Mouse (Mus musculus) heart, adult 2 months (tissue): Measurements from ENCODE around the gene Olfr122. TPM values are rescaled to one million over a fixed set of nuclear protein-coding genes. Genes with fewer than 3 reads are reported as not detected.

Experiments
- DNase-seq, 2 experiments: peaks; one replicate each; pipeline ENCODE4 v3.0.0; 2021
- H3K27ac ChIP-seq: fragments of 200-600 bp; 2 replicates; pipeline ENCODE4 v1.8.1; 2022
- H3K27me3 ChIP-seq: fragments of 200-500 bp; 2 replicates; pipeline ENCODE4 v1.6.1; 2012; ENCODE audit warnings: mild to moderate bottlenecking, low read length, inconsistent platforms, mixed read lengths; ENCODE audit not compliant: control insufficient read depth, insufficient read depth
- H3K36me3 ChIP-seq: fragments of 200-500 bp; 2 replicates; pipeline ENCODE4 v1.6.1; 2012; ENCODE audit warnings: low read length, inconsistent platforms; ENCODE audit not compliant: control insufficient read depth, insufficient read depth
- H3K4me1 ChIP-seq: fragments of 200-500 bp; 2 replicates; pipeline ENCODE4 v1.6.1; 2011; ENCODE audit warnings: low read length; ENCODE audit not compliant: control insufficient read depth, insufficient read depth
- H3K4me3 ChIP-seq: fragments of 200-600 bp; 2 replicates; pipeline ENCODE4 v1.8.1; 2022
- H3K79me2 ChIP-seq: fragments of 200-500 bp; replicated peaks from 2 replicates; pipeline ENCODE4 v1.6.1; 2012; ENCODE audit warnings: mild to moderate bottlenecking, inconsistent platforms, low read length, moderate library complexity, mixed read lengths; ENCODE audit not compliant: control insufficient read depth, insufficient read depth
- H3K9ac ChIP-seq: fragments of 200-500 bp; 2 replicates; pipeline ENCODE4 v1.6.1; 2012; ENCODE audit warnings: low read depth, mild to moderate bottlenecking, control low read depth, inconsistent platforms, low read length, mixed read lengths
- CTCF ChIP-seq: fragments of 200-600 bp; IDR thresholded peaks from 2 replicates; pipeline ENCODE4 v1.8.1; 2022; ENCODE audit warnings: antibody characterized with exemption, mild to moderate bottlenecking, moderate library complexity
- EP300 ChIP-seq: fragments of 200-500 bp; IDR thresholded peaks from 2 replicates; pipeline ENCODE4 v1.6.1; 2011; ENCODE audit warnings: low read depth, low read length, control low read depth; ENCODE audit not compliant: insufficient read depth
- POLR2A ChIP-seq: fragments of 200-500 bp; IDR thresholded peaks from 2 replicates; pipeline ENCODE4 v1.6.1; 2011; ENCODE audit warnings: mild to moderate bottlenecking, low read depth, low read length, control low read depth; ENCODE audit not compliant: insufficient read depth
- WGBS: fragments of 180-500 bp; shearing (Covaris S2); methylation state at CpG from one replicate; pipeline ENCODE4 v1.1.7; 2018; 5-methylcytosine and 5-hydroxymethylcytosine counted together
- intact Hi-C: fragments of 180-260 bp; cut with DNase I; formaldehyde crosslinking; loops from one replicate; pipeline ENCODE4 v1.15.1; 2025
- long read RNA-seq: library from polyadenylated mRNA; stranded (forward); transcript quantifications from one replicate; pipeline ENCODE4 v2.0.0, GENCODE M21; 2021
- polyA plus RNA-seq: library from polyadenylated mRNA; depleted of rRNA; stranded (reverse); fragments of >200 nt; gene quantifications from 2 replicates; pipeline ENCODE4 v1.2.3, GENCODE M21; 2012; rRNA removed
- total RNA-seq, 2 experiments: library from RNA; stranded (reverse); gene quantifications; 2 replicates each; pipeline ENCODE4 v1.2.3; 2021

The Olfr122 gene
- total RNA-seq (not detected), polyA plus RNA-seq (not detected in 2 replicates)
- long read RNA-seq, result 0 reads

DNA sequence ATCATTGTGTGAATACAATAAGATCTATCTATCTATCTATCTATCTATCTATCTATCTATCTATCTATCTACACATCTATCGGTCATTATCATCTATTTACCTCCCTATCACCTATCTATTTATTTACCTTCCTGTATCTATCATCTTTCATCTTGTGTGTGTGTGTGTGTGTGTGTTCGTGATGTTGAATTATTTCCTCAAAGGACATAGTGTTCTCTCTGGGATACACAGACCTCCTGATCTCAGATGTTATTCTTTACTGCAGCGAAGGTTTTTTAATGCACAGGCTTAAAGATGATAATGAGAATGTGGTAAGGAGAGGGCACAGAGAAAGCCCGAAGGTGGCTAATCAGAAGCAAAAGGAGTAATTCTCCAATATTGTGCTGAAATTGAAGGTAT, at the start of gene Olfr122:
Gene Olfr122 (plus strand): TSS at position 301 of the 400 bp plus-strand sequence.
- intact Hi-C loops, result no loop called here
- Histone ChIP-seq H3K9ac (no peak within 1 kb of the TSS), H3K4me1 (no peaks in the 10 kb centered on the region), H3K27me3 (no peaks in the 10 kb centered on the region), H3K36me3 (no peaks in the 10 kb centered on the region), H3K4me3 (no peak within 1 kb of the TSS), H3K27ac (no peak within 1 kb of the TSS), H3K79me2 (no peaks in the 10 kb centered on the region)
- WGBS, result 73% methylated on average over 4 of the region's 4 CpGs
- DNase-seq, result no peak
- TF ChIP-seq POLR2A, result no peak
- TF ChIP-seq CTCF, result no peak
- no peak for TF ChIP-seq EP300

DNA sequence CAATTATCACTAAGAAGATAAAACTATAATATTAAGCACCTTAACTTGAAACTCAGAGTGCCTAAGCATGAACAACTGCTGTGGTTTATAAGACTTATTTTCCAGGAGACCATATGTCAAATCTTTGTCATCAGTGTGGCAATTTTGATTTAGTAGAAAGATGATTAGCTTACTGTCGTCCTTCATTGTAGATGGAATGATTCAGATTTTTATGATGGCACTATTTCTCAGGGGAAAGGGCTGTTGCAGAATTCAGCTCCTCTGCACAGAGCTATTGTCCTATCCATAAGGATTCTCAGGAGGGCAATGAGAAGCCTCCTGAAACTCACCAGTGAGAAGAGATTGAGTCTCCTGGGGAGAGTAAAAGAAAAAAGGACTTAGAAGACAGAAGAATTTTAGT, 46.9 kb upstream of the Olfr122 start, which contains the start of gene Olfr120:
Gene Olfr120 (plus strand): TSS at position 301 of the 400 bp plus-strand sequence.
- no peaks in the 10 kb centered on the region for H3K4me1 ChIP-seq
- TF ChIP-seq EP300 (no peak), POLR2A (no peak), CTCF (no peak)
- H3K27me3 ChIP-seq, result no peaks in the 10 kb centered on the region
- H3K27ac ChIP-seq, result no peak within 1 kb of the TSS
- no peak within 1 kb of the TSS for H3K4me3 ChIP-seq
- intact Hi-C loops, result no loop called here
- 46% methylated on average over 1 of the region's 1 CpGs for WGBS
- H3K79me2 ChIP-seq, result no peaks in the 10 kb centered on the region
- no peak within 1 kb of the TSS for H3K9ac ChIP-seq
- no peaks in the 10 kb centered on the region for H3K36me3 ChIP-seq
- DNase-seq, result no peak

DNA sequence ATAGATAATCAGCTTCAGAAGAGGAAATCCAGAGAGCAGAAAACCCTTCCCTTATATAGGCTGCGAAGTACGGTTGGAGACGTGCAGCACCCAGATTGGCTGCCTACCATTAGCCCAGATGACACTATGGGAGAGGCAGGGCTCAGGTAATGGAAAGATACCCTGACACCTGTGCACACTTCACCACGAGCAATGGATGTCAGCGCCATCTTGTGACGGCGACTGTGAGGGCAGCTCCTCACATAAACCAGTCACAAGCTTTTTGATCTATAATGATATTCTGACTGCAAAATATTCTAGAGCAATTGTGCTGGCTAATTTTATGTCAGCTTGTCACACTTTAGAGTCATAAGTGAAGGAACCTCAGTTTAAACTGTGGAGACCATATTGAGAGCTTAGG, 30.3 kb upstream of the Olfr122 start:
- DNase-seq, result no peak
- 48% methylated on average over 7 of the region's 7 CpGs for WGBS
- H3K4me3 ChIP-seq, result no peak overlapping the region
- no peaks in the 10 kb centered on the region for H3K4me1 ChIP-seq
- intact Hi-C loops, result no loop called here
- H3K79me2 ChIP-seq, result no peaks in the 10 kb centered on the region
- H3K9ac ChIP-seq, result no peak overlapping the region
- H3K27me3 ChIP-seq, result no peaks in the 10 kb centered on the region
- H3K36me3 ChIP-seq, result no peaks in the 10 kb centered on the region
- no peak overlapping the region for H3K27ac ChIP-seq
- TF ChIP-seq CTCF, result no peak
- no peak for TF ChIP-seq EP300
- no peak for TF ChIP-seq POLR2A

DNA sequence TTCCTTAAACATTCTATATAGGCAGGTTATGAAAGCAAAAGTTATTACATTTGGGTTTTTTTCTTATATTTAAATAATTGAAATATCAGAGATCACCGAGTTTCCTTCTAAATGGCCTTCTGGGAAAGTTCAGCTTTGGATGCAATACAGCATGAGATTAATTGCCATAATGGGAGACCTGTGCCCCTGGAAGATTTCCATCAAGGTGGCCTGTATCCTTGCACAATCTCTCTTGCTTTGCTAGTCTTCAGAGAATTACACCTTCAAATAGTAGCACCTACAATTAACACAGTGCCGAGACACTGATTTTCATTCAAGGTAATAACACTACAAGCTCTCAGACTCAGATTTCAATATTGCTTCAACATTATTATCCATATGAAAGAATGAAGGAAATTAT, 24.8 kb downstream of the Olfr122 start, which contains the start of gene Olfr123:
Gene Olfr123 (plus strand): TSS at position 301 of the 400 bp plus-strand sequence.
- Histone ChIP-seq H3K9ac (no peak within 1 kb of the TSS), H3K36me3 (no peaks in the 10 kb centered on the region), H3K27me3 (no peaks in the 10 kb centered on the region), H3K4me1 (no peaks in the 10 kb centered on the region), H3K79me2 (no peaks in the 10 kb centered on the region), H3K27ac (no peak within 1 kb of the TSS), H3K4me3 (no peak within 1 kb of the TSS)
- TF ChIP-seq EP300 (no peak), CTCF (no peak), POLR2A (no peak)
- intact Hi-C loops, result no loop called here
- 86% methylated on average over 2 of the region's 2 CpGs for WGBS
- no peak for DNase-seq

DNA sequence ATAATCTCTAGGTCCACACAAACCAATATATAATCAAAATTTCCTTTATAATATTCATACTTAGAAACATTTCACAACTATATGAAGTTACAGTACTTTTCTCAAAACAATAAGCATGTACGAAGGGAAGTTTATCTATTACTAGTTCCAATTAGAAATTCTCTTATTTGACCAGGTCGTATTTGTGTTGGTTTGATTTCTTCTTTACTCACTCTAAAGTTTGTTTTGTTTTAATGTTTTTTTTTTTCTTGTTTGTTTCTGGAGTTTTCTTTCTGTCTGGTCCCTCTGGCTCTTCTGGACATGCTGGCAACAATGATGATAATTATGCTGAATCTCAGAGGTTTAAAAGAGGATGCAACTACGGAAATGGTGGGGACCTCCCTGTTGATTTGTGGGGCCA, 31.2 kb downstream of the Olfr122 start, which contains the start of gene Olfr124:
Gene Olfr124 (plus strand): TSS at position 301 of the 400 bp plus-strand sequence.
- Histone ChIP-seq H3K79me2 (no peaks in the 10 kb centered on the region), H3K36me3 (no peaks in the 10 kb centered on the region), H3K4me1 (no peaks in the 10 kb centered on the region), H3K27ac (no peak within 1 kb of the TSS), H3K9ac (no peak within 1 kb of the TSS), H3K4me3 (no peak within 1 kb of the TSS), H3K27me3 (no peaks in the 10 kb centered on the region)
- no peak for DNase-seq
- 72% methylated on average over 3 of the region's 3 CpGs for WGBS
- intact Hi-C loops, result no loop called here
- no peak for TF ChIP-seq CTCF
- no peak for TF ChIP-seq POLR2A
- no peak for TF ChIP-seq EP300

Other genes with a start within 250 kb of the Olfr122 start
- not detected for gene Olfr112, start 199.2 kb upstream of the Olfr122 start, total RNA-seq
- gene Olfr112, start 199.2 kb upstream of the Olfr122 start, polyA plus RNA-seq, result not detected in 2 replicates
- not detected for gene Olfr113, start 190.9 kb upstream of the Olfr122 start, total RNA-seq
- not detected in 2 replicates for gene Olfr113, start 190.9 kb upstream of the Olfr122 start, polyA plus RNA-seq
- not detected for gene Olfr114, start 175.9 kb upstream of the Olfr122 start, total RNA-seq
- not detected in 2 replicates for gene Olfr114, start 175.9 kb upstream of the Olfr122 start, polyA plus RNA-seq
- not detected for gene Olfr115, start 141.5 kb upstream of the Olfr122 start, total RNA-seq
- not detected in 2 replicates for gene Olfr115, start 141.5 kb upstream of the Olfr122 start, polyA plus RNA-seq
- gene Olfr116, start 141.4 kb upstream of the Olfr122 start, total RNA-seq, result not detected
- not detected in 2 replicates for gene Olfr116, start 141.4 kb upstream of the Olfr122 start, polyA plus RNA-seq
- gene Olfr117, start 104.8 kb upstream of the Olfr122 start, total RNA-seq, result not detected
- gene Olfr117, start 104.8 kb upstream of the Olfr122 start, polyA plus RNA-seq, result not detected in 2 replicates
- not detected for gene Olfr118, start 101.6 kb upstream of the Olfr122 start, total RNA-seq
- gene Olfr118, start 101.6 kb upstream of the Olfr122 start, polyA plus RNA-seq, result not detected in 2 replicates
- not detected for gene Olfr119, start 72.0 kb upstream of the Olfr122 start, total RNA-seq
- gene Olfr119, start 72.0 kb upstream of the Olfr122 start, polyA plus RNA-seq, result not detected in 2 replicates
- not detected for gene Olfr120, start 46.8 kb upstream of the Olfr122 start, total RNA-seq
- not detected in 2 replicates for gene Olfr120, start 46.8 kb upstream of the Olfr122 start, polyA plus RNA-seq
- not detected for gene Olfr121, start 19.8 kb upstream of the Olfr122 start, total RNA-seq
- gene Olfr121, start 19.8 kb upstream of the Olfr122 start, polyA plus RNA-seq, result not detected in 2 replicates
- gene Olfr123, start 24.9 kb downstream of the Olfr122 start, total RNA-seq, result not detected
- gene Olfr123, start 24.9 kb downstream of the Olfr122 start, polyA plus RNA-seq, result not detected in 2 replicates
- not detected for gene Olfr124, start 31.3 kb downstream of the Olfr122 start, total RNA-seq
- not detected in 2 replicates for gene Olfr124, start 31.3 kb downstream of the Olfr122 start, polyA plus RNA-seq
- gene Olfr125, start 64.3 kb downstream of the Olfr122 start, total RNA-seq, result not detected
- gene Olfr125, start 64.3 kb downstream of the Olfr122 start, polyA plus RNA-seq, result not detected in 2 replicates
- gene Olfr126, start 78.9 kb downstream of the Olfr122 start, total RNA-seq, result not detected
- not detected in 2 replicates for gene Olfr126, start 78.9 kb downstream of the Olfr122 start, polyA plus RNA-seq
- gene Olfr127, start 131.8 kb downstream of the Olfr122 start, total RNA-seq, result not detected
- gene Olfr127, start 131.8 kb downstream of the Olfr122 start, polyA plus RNA-seq, result not detected in 2 replicates
- not detected for gene Olfr128, start 151.9 kb downstream of the Olfr122 start, total RNA-seq
- gene Olfr128, start 151.9 kb downstream of the Olfr122 start, polyA plus RNA-seq, result not detected in 2 replicates
- not detected for gene Olfr761, start 184.5 kb downstream of the Olfr122 start, total RNA-seq
- not detected in 2 replicates for gene Olfr761, start 184.5 kb downstream of the Olfr122 start, polyA plus RNA-seq